Mouse (Mus musculus): ENCODE results near the gene Nbeal2. TPM values are rescaled to one million over a fixed set of nuclear protein-coding genes. Genes with fewer than 3 reads are reported as not detected.

The Nbeal2 gene
- total and polyA plus RNA-seq, 2 experiments from 2014 or later: 2.0 to 17.6 TPM

DNA sequence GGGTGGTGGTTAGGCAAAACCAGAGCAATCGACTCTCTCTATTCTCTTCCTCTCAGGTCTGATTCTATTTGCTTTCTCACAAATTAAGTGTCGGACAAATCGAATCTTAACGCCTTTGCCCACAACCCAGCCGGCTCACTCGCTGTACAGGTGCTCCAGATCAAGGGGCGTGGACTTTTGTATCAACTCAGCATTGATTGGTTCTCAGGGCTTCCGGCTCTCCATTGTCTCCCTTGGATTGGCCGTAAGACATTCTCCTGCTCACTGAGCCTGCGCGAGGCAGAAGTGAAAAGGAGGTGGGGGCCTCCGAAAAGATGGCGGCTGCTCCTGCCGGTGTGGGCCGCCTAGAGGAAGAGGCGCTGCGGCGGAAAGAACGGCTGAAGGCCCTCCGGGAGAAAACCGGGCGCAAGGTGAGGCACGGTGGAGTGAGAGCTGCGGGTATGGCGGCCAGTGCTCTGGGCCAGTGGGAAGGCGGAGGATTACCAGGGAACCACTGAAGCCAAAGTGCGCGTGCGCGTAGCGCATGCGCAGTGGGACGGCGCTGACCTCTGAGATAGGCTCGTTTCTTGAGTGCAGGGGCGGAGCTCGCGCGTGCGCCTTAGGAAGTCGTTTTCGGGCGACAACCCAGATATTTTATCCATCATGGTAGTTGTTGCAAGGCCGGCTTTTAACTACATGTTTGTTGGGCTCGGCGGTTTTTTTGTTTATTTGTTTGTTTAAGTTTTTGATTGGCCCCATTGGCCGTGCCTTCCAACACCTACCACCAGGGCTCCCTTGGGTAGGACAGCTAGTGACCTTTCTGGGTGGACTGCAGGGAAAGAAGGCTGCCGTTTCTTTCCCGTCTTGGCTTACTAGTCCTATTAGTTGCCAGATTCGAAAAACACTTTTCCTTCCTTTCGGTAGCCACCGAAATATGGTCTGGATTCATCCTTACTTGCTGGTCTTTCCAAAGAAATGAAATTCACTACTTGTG is 2.6 kb upstream of the Nbeal2 start, which contains the start of gene Ccdc12:
Gene Ccdc12 (plus strand): TSS at position 255 of the 973 bp plus-strand sequence.
- H3K4me3 ChIP-seq (ENCODE audit: low read depth, low read length): peak within 1 kb of the TSS; percentile 75
- peak within 1 kb of the TSS; percentile 70 for H3K4me2 ChIP-seq (ENCODE audit: low read depth)
- peak; percentile 98 for ATAC-seq
- H3K9ac ChIP-seq: peak within 1 kb of the TSS; percentile 90
- peak; percentile 41; the same call in 1 of the 2 replicates for TF ChIP-seq CTCF (IDR thresholded peaks at IDR 0.05; ENCODE audit: low read depth)
- no peaks in the 10 kb centered on the region; the same call in 1 of the 2 replicates for H3K27me3 ChIP-seq (ENCODE audit: insufficient read depth, low read length)
- no peaks in the 10 kb centered on the region for H3K9me3 ChIP-seq (ENCODE audit: low read length)
- peaks cover 3% of the 10 kb centered on the region; the same call in 1 of the 2 replicates for H3K4me1 ChIP-seq (ENCODE audit: insufficient read depth)
- 0 out of 2 replicates have a peak, but pooled peaks cover 3% of the 10 kb centered on the region for H3K36me3 ChIP-seq (ENCODE audit: insufficient read depth)
- DNase-seq: peak; percentile 99
- peak within 1 kb of the TSS; percentile 97 for H3K27ac ChIP-seq (ENCODE audit: low read depth, low read length)
- WGBS: under 1% methylated on average over 52 of the region's 52 CpGs

- 83% methylated on average over 10 of the region's 10 CpGs for WGBS
- H3K27ac ChIP-seq (ENCODE audit: low read depth, low read length): peak overlapping the region; percentile 97
- DNase-seq: no peak
- no peaks in the 10 kb centered on the region for H3K9me3 ChIP-seq (ENCODE audit: low read length)
- ATAC-seq: no peak
- H3K36me3 ChIP-seq (ENCODE audit: insufficient read depth): 0 out of 2 replicates have a peak, but pooled peaks cover 3% of the 10 kb centered on the region
- TF ChIP-seq CTCF (IDR thresholded peaks at IDR 0.05; ENCODE audit: low read depth): no peak
- H3K9ac ChIP-seq: peak overlapping the region; percentile 90
- H3K4me1 ChIP-seq (ENCODE audit: insufficient read depth): peaks cover 4% of the 10 kb centered on the region; the same call in 1 of the 2 replicates
- peak overlapping the region; percentile 75 for H3K4me3 ChIP-seq (ENCODE audit: low read depth, low read length)
- H3K27me3 ChIP-seq (ENCODE audit: insufficient read depth, low read length): no peaks in the 10 kb centered on the region; the same call in 1 of the 2 replicates
- H3K4me2 ChIP-seq (ENCODE audit: low read depth): peak overlapping the region; percentile 70
These were observed 1.7 kb upstream of the Nbeal2 start for GRCm38 (mm10) chr9:110655651-110656007.

- DNase-seq (no peak), ATAC-seq (no peak)
- Histone ChIP-seq H3K4me3 (ENCODE audit: low read depth, low read length) (peak overlapping the region; percentile 51; the same call in 1 of the 2 replicates), H3K9ac (no peak overlapping the region), H3K27ac (ENCODE audit: low read depth, low read length) (no peak overlapping the region), H3K9me3 (ENCODE audit: low read length) (no peaks in the 10 kb centered on the region), H3K4me2 (ENCODE audit: low read depth) (peak overlapping the region; percentile 89), H3K36me3 (ENCODE audit: insufficient read depth) (0 out of 2 replicates have a peak, but pooled peaks cover 3% of the 10 kb centered on the region), H3K27me3 (ENCODE audit: insufficient read depth, low read length) (no peaks in the 10 kb centered on the region; the same call in 1 of the 2 replicates), H3K4me1 (ENCODE audit: insufficient read depth) (peaks cover 11% of the 10 kb centered on the region)
- no peak for TF ChIP-seq CTCF (IDR thresholded peaks at IDR 0.05; ENCODE audit: low read depth)
- WGBS: 80% methylated on average over 19 of the region's 19 CpGs
These were observed 1.0 kb upstream of the Nbeal2 start for GRCm38 (mm10) chr9:110654726-110655650.

DNA sequence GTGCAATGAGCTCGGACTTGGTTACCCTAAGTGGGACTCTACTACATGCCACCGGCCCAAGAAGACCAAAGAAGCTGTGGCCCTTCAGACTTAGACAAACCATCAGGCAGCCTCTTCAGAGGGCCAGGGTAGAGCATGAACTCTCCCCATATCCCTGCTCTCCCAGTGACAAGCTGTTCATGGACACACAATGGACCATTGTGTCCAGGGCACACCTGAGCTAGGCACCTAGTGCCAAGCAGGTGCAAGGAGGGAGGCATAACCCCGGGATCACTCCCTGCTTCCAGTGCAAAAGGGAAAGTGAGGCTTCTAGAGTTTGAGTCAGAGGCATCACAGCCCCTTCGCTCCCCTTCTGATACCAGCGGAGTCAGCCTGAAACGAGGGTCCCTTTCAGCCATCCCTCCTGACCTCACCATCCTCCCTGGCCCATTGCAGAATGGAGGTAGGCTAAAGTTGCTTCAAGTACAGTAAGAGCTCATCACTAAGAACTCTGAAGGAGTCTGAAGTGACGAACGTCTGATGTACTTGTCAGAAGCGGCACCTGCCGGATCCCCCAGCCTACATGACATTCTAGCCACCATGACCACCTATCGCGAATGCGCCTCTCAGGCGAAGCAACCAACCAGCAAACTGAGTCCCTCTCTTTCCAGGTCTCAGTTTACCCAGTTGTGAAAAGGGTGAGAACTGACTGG is 852 bp downstream of the Nbeal2 start:
- TF ChIP-seq CTCF (IDR thresholded peaks at IDR 0.05; ENCODE audit: low read depth): no peak
- WGBS: 22% methylated on average over 14 of the region's 14 CpGs
- Histone ChIP-seq H3K4me1 (ENCODE audit: insufficient read depth) (peaks cover 17% of the 10 kb centered on the region), H3K27ac (ENCODE audit: low read depth, low read length) (no peak overlapping the region), H3K36me3 (ENCODE audit: insufficient read depth) (no peaks in the 10 kb centered on the region), H3K9ac (peak overlapping the region; percentile 55), H3K9me3 (ENCODE audit: low read length) (no peaks in the 10 kb centered on the region), H3K27me3 (ENCODE audit: insufficient read depth, low read length) (no peaks in the 10 kb centered on the region; the same call in 1 of the 2 replicates), H3K4me2 (ENCODE audit: low read depth) (peak overlapping the region; percentile 89), H3K4me3 (ENCODE audit: low read depth, low read length) (peak overlapping the region; percentile 51)
- DNase-seq (no peak), ATAC-seq (no peak)

DNA sequence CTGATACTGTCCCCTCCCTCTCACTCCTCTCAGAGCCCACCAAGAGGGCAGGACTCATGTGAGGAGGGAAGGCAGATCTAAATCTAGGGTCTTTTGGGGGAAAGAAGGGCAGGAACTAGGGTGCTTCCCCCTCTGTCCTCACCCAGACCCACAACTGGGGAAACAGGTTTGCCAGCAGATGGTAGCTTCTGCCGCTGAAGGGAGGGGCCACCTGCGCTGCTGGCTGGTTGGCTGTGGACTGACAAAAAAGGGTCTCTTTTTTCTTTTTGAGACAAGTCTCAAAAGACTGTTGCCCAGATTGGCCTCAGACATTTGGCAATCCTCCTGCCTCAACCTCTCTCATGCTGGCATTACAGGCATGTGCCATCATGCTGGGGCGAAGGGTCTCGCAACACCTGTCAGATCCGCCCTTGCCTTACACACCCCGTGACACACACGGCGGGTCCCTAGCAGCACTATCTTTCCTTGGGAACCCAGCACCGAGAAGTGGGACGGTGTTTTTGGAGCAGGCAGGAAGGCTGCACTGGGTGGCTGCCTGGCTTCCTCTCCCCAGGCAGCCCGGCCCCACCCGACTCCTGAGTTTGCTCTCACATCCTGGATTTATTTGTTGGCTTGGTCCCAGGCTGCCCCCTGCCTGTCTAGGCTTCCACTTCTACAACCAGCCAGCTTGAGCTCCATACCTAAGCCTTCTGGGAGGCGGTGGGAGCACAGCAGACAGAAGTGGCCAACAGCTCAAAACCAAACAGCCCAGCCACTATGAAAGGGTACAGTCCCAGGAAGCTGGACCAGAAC is 1.8 kb downstream of the Nbeal2 start:
- peak; percentile 26; the same call in 1 of the 2 replicates for TF ChIP-seq CTCF (IDR thresholded peaks at IDR 0.05; ENCODE audit: low read depth)
- Histone ChIP-seq H3K9ac (no peak overlapping the region), H3K9me3 (ENCODE audit: low read length) (no peaks in the 10 kb centered on the region), H3K4me2 (ENCODE audit: low read depth) (peak overlapping the region; percentile 26), H3K4me1 (ENCODE audit: insufficient read depth) (peaks cover 17% of the 10 kb centered on the region), H3K27ac (ENCODE audit: low read depth, low read length) (no peak overlapping the region), H3K36me3 (ENCODE audit: insufficient read depth) (no peaks in the 10 kb centered on the region), H3K4me3 (ENCODE audit: low read depth, low read length) (no peak overlapping the region), H3K27me3 (ENCODE audit: insufficient read depth, low read length) (no peaks in the 10 kb centered on the region; the same call in 1 of the 2 replicates)
- no peak for DNase-seq
- WGBS: 33% methylated on average over 13 of the region's 13 CpGs
- no peak for ATAC-seq

Measured in forebrain, postnatal 0 days (tissue).